Mouse (Mus musculus) liver, embryonic 13.5 days (tissue): Measurements from ENCODE around the gene Nxn. TPM values are rescaled to one million over a fixed set of nuclear protein-coding genes. Genes with fewer than 3 reads are reported as not detected.

Experiments
- ATAC-seq: fragments of 200-750 bp; cut with Nextera tagmentation; 2 replicates; pipeline ENCODE4 v1.8.0; 2017; ENCODE audit warnings: low read depth, mild to moderate bottlenecking, moderate number of reproducible peaks, moderate library complexity
- DNase-seq: peaks from one replicate; pipeline ENCODE4 v3.0.0; 2022
- H3K27ac ChIP-seq: fragments of 300-500 bp; sonication (generic); 2 replicates; pipeline ENCODE4 v1.5.1; 2015; ENCODE audit warnings: moderate library complexity, mild to moderate bottlenecking, inconsistent platforms
- H3K27me3 ChIP-seq: fragments of 300-500 bp; sonication (generic); 2 replicates; pipeline ENCODE4 v1.6.1; 2015; ENCODE audit warnings: mild to moderate bottlenecking, inconsistent platforms
- H3K36me3 ChIP-seq: fragments of 300-500 bp; sonication (generic); 2 replicates; pipeline ENCODE4 v1.6.1; 2015; ENCODE audit warnings: mild to moderate bottlenecking, inconsistent platforms
- H3K4me1 ChIP-seq: fragments of 300-500 bp; sonication (generic); replicated peaks from 2 replicates; pipeline ENCODE4 v1.6.1; 2015; ENCODE audit warnings: inconsistent platforms
- H3K4me2 ChIP-seq: fragments of 300-500 bp; sonication (generic); 2 replicates; pipeline ENCODE4 v1.6.1; 2015; ENCODE audit warnings: inconsistent platforms, mild to moderate bottlenecking, moderate library complexity
- H3K4me3 ChIP-seq: fragments of 300-500 bp; sonication (generic); replicated peaks from 2 replicates; pipeline ENCODE4 v1.5.1; 2015; ENCODE audit warnings: mild to moderate bottlenecking, inconsistent platforms
- H3K9ac ChIP-seq: fragments of 300-500 bp; sonication (generic); 2 replicates; pipeline ENCODE4 v1.6.1; 2015; ENCODE audit warnings: mild to moderate bottlenecking, inconsistent platforms
- H3K9me3 ChIP-seq: fragments of 300-500 bp; sonication (generic); replicated peaks from 2 replicates; pipeline ENCODE4 v1.6.1; 2016; ENCODE audit warnings: inconsistent platforms
- WGBS: fragments of 180-500 bp; shearing (Covaris S2); methylation state at CpG from one replicate; pipeline ENCODE4 v1.1.7; 2015; ENCODE audit not compliant: insufficient replicate concordance; 5-methylcytosine and 5-hydroxymethylcytosine counted together
- polyA plus RNA-seq: library from polyadenylated mRNA; unstranded; fragments of >200 nt; fragmentation: Nextera tagmentation; extraction: Ambion mirVana; gene quantifications from 2 replicates; pipeline ENCODE4 v1.2.1, GENCODE M21; 2015

Nxn gene
- polyA plus RNA-seq, 1 experiment from 2014 or later, result 3.2 TPM

DNA sequence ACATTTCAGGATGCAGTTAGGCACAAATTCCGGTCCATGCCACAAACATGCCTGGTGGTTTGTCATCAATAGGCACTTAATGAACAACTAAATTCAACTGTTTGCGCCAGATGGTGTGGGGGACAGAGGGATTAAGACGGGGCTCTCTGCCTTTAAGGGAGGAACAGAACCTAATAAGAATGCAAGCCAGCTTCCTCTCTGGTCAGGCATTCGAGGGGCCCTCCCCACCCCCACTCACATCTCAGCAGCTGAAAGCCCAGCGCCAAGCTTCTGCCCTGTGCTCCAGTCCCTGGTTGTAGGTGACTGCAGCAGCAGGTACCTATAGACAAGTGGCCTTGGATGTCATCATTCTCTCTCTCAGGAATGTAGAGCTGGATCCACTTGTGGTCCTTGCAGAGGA lies 104.9 kb downstream of the Nxn start:
- no peak for ATAC-seq
- Histone ChIP-seq H3K9ac (no peak overlapping the region), H3K27ac (no peak overlapping the region), H3K27me3 (no peaks in the 10 kb centered on the region), H3K9me3 (no peaks in the 10 kb centered on the region), H3K4me3 (no peak overlapping the region), H3K4me1 (peaks cover 17% of the 10 kb centered on the region), H3K36me3 (no peaks in the 10 kb centered on the region), H3K4me2 (no peak overlapping the region)
- 45% methylated on average over 5 of the region's 5 CpGs for WGBS
- DNase-seq, result no peak

DNA sequence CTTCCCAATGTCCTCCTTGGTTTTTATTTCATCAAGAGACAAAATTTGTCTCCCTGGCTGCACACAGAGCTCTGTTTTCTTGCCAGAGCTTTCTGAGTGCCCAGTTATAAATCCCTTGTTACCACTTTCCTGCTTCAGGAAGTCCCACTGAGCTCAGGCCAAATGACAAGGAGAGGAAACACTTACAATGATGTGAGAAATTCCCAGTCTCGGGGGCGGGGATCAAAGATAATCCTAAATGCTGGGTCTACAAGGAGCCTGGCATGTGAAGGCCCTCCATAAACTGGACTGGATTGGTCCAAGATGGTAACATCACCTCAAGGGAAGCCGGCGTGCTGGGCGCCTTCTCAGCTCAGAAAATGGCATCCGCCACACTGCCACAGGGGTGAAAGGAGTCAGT lies 106.1 kb downstream of the Nxn start:
- ATAC-seq, result no peak
- WGBS, result 71% methylated on average over 6 of the region's 6 CpGs
- Histone ChIP-seq H3K36me3 (no peaks in the 10 kb centered on the region), H3K9ac (no peak overlapping the region), H3K4me3 (no peak overlapping the region), H3K27ac (no peak overlapping the region), H3K27me3 (no peaks in the 10 kb centered on the region), H3K9me3 (no peaks in the 10 kb centered on the region), H3K4me1 (peaks cover 17% of the 10 kb centered on the region), H3K4me2 (no peak overlapping the region)
- DNase-seq, result no peak

- 57% methylated on average over 15 of the region's 15 CpGs for WGBS
- H3K4me3 ChIP-seq, result no peak overlapping the region
- no peak for DNase-seq
- H3K27ac ChIP-seq, result no peak overlapping the region
- no peaks in the 10 kb centered on the region for H3K9me3 ChIP-seq
- H3K4me1 ChIP-seq, result peaks cover 17% of the 10 kb centered on the region
- no peaks in the 10 kb centered on the region for H3K36me3 ChIP-seq
- H3K27me3 ChIP-seq, result no peaks in the 10 kb centered on the region
- no peak overlapping the region for H3K9ac ChIP-seq
- H3K4me2 ChIP-seq, result no peak overlapping the region
- no peak for ATAC-seq
Measured at GRCm38 (mm10) chr11:76292398-76292797, 106.5 kb downstream of the Nxn start.

- H3K4me2 ChIP-seq, result no peak overlapping the region
- no peak overlapping the region for H3K9ac ChIP-seq
- H3K27ac ChIP-seq, result no peak overlapping the region
- ATAC-seq (no peak), DNase-seq (no peak)
- WGBS, result 62% methylated on average over 4 of the region's 4 CpGs
- no peak overlapping the region for H3K4me3 ChIP-seq
- H3K27me3 ChIP-seq, result no peaks in the 10 kb centered on the region
- H3K4me1 ChIP-seq, result peaks cover 19% of the 10 kb centered on the region
- H3K9me3 ChIP-seq, result no peaks in the 10 kb centered on the region
- no peaks in the 10 kb centered on the region for H3K36me3 ChIP-seq
Measured at GRCm38 (mm10) chr11:76291960-76292359, 107.0 kb downstream of the Nxn start.

DNA sequence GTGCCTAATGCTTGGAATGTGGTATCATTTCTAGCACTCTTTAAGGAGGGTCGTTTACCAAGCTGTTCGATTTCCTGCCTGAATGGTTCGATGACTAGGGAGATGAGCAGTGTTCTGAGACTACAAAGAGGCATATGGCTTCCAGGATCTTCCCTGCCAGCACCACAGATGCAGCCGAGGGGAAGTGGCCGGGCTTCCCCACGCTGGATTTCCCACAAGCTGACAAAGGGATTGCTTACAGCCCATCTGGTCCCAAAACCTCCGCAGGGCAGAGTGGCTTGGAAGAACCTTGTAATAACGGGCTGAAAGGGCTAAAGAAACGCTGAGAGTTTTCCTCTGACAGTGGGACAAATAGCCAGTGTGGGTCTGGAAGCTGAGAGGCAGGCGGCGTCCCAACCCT lies 108.6 kb downstream of the Nxn start:
- H3K9ac ChIP-seq, result no peak overlapping the region
- no peaks in the 10 kb centered on the region for H3K27me3 ChIP-seq
- no peaks in the 10 kb centered on the region for H3K36me3 ChIP-seq
- no peak overlapping the region for H3K27ac ChIP-seq
- peaks cover 30% of the 10 kb centered on the region for H3K4me1 ChIP-seq
- no peak overlapping the region for H3K4me3 ChIP-seq
- H3K4me2 ChIP-seq, result no peak overlapping the region
- WGBS, result 44% methylated on average over 11 of the region's 11 CpGs
- DNase-seq (no peak), ATAC-seq (no peak)
- H3K9me3 ChIP-seq, result no peaks in the 10 kb centered on the region

DNA sequence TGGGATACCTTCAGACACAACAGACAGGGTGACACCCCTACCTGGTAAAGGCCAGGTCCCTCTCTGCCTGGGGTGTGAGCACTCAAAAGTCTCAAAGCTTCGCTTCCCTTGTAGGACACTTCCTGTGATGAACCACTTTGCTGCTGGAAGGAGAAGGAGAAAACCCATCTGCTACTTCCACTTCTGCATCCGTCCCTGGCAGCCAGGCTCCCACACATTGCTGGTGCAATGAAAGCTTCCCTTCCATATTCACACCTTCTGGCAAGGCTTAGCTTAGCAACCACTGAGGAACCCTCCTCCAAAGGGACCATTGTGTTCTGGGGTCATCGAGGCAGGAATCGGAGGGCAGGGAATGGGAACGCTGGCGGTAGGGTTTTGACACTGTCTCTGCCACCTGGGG lies 110.3 kb downstream of the Nxn start:
- Histone ChIP-seq H3K27me3 (no peaks in the 10 kb centered on the region), H3K4me1 (peaks cover 25% of the 10 kb centered on the region), H3K4me2 (no peak overlapping the region), H3K9ac (no peak overlapping the region), H3K4me3 (no peak overlapping the region), H3K9me3 (no peaks in the 10 kb centered on the region), H3K27ac (no peak overlapping the region), H3K36me3 (no peaks in the 10 kb centered on the region)
- WGBS, result 67% methylated on average over 6 of the region's 6 CpGs
- DNase-seq (no peak), ATAC-seq (no peak)

DNA sequence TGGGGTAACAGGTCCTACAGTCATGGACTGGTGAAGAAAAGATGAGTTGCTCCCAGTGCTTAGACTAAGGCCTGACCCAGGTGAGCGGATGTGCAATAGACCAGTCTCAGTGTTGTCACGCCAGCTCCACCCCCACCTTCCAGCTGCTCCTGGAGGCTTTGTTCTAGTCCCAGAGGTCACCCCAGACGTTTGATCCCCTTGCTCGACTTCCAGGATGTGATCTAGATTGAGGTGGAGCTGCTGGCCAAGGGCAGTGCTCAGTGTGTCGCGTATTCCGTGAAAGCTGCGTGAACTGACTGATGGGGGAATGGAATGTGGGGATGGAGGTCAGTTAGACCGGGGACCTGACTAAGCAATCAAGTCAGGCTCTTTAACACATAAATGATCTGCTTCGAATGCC lies 111.6 kb downstream of the Nxn start:
- Histone ChIP-seq H3K4me2 (no peak overlapping the region), H3K9ac (no peak overlapping the region), H3K9me3 (no peaks in the 10 kb centered on the region), H3K27me3 (no peaks in the 10 kb centered on the region), H3K36me3 (no peaks in the 10 kb centered on the region), H3K4me3 (no peak overlapping the region), H3K4me1 (peaks cover 19% of the 10 kb centered on the region; the same call in 1 of the 2 replicates), H3K27ac (no peak overlapping the region)
- 62% methylated on average over 10 of the region's 10 CpGs for WGBS
- ATAC-seq, result no peak
- DNase-seq, result no peak

DNA sequence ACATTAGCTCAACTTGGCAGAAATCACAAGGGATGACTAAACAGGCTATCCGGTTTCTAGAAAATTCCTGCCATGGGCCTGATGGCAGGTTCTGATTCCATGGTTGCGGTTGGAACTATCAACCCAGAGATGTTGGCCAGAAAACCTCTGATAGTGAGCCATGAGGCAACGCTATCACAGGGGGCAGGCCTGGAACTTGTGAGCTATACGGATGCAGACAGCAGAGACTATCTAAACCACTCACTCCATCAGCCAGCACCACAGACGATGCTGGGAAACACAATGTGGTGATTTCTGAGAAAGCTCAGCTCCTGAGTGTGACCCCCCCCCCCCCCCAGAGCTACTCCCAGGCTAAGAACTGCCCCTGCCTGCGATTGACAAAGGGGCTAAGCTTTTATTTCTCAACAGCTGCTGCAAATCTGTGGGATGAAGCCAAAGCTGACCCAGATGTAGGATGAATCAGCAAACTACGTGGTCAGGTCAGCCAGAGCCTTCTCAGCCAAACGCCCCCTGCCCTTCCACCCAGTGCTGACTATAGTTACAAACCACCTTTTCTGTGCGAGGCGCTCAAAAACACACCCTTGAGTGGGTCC lies 112.3 kb downstream of the Nxn start:
- DNase-seq (no peak), ATAC-seq (0 out of 2 replicates have a peak, but pooled peaks have one; percentile 39)
- Histone ChIP-seq H3K27ac (no peak overlapping the region), H3K4me3 (no peak overlapping the region), H3K4me2 (no peak overlapping the region), H3K4me1 (peaks cover 14% of the 10 kb centered on the region; the same call in 1 of the 2 replicates), H3K36me3 (no peaks in the 10 kb centered on the region), H3K9me3 (no peaks in the 10 kb centered on the region), H3K27me3 (no peaks in the 10 kb centered on the region), H3K9ac (no peak overlapping the region)
- 38% methylated on average over 10 of the region's 10 CpGs for WGBS

DNA sequence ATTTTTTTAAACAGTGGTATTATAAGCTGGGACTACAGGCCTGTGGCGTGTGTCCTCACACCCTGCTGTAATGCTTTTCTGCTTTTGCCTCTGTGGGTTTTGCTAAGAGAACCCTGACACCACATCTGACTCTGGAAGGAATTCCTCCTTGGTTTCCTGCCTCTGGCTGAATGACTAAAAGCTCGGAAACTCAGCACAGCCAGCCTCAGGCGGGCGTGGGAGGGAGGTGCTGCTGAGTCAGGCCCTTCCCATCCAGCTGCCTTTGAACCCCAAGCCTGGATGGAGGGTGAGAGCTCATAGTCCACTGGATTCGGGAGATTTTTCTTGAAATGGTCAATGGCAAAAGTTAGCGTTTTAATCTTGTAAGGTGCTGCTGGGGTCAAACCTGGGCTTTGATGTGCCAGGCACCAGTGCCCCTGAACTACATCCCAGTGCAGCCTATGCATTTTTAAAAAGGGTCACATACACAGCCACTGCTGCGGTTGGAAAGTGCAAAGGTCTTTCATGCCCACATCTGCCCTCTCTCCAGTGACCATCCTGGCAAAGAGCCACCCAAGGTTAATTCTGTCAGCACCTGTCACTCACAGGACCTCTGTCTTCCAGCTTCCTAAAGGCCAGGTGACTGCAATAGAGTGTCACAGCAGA lies 113.4 kb downstream of the Nxn start:
- Histone ChIP-seq H3K9ac (no peak overlapping the region), H3K4me3 (no peak overlapping the region), H3K36me3 (no peaks in the 10 kb centered on the region), H3K9me3 (no peaks in the 10 kb centered on the region), H3K27me3 (no peaks in the 10 kb centered on the region), H3K4me2 (no peak overlapping the region), H3K4me1 (peaks cover 14% of the 10 kb centered on the region; the same call in 1 of the 2 replicates), H3K27ac (no peak overlapping the region)
- WGBS, result 40% methylated on average over 7 of the region's 7 CpGs
- no peak for DNase-seq
- no peak for ATAC-seq

- DNase-seq, result no peak
- Histone ChIP-seq H3K9me3 (no peaks in the 10 kb centered on the region), H3K4me3 (no peak overlapping the region), H3K27ac (no peak overlapping the region), H3K27me3 (no peaks in the 10 kb centered on the region), H3K9ac (no peak overlapping the region), H3K4me1 (peaks cover 14% of the 10 kb centered on the region; the same call in 1 of the 2 replicates), H3K36me3 (no peaks in the 10 kb centered on the region), H3K4me2 (no peak overlapping the region)
- no peak for ATAC-seq
- WGBS, result 77% methylated on average over 6 of the region's 6 CpGs
Measured at GRCm38 (mm10) chr11:76283841-76284240, 115.1 kb downstream of the Nxn start.

DNA sequence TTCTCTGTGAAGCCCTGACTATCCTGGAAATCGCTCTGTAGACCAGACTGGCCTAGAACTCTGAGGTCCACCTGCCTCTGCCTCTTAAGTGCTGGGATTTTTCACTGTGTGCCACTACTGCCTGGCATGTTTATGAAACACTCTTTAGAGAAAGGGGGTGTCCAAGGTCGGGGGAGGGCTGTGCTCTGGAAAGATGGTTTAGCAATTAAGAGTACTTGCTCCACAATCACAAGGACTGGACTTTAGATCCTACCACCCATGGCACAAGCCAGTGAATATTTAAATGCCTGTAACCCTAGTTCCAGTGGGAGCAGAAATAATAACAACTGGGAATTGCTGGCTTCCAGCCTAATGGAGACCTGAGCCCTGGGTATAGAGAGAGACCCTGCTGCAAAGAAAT lies 119.0 kb downstream of the Nxn start:
- Histone ChIP-seq H3K36me3 (no peaks in the 10 kb centered on the region), H3K4me2 (no peak overlapping the region), H3K27ac (no peak overlapping the region), H3K9ac (no peak overlapping the region), H3K9me3 (no peaks in the 10 kb centered on the region), H3K4me1 (no peaks in the 10 kb centered on the region), H3K27me3 (no peaks in the 10 kb centered on the region), H3K4me3 (no peak overlapping the region)
- ATAC-seq (no peak), DNase-seq (no peak)
- 46% methylated on average over 2 of the region's 2 CpGs for WGBS
